Mouse (Mus musculus) cerebellum, adult 11 months (tissue): Measurements from ENCODE around the gene Tax1bp1.

Source experiments
- DNase-seq: peaks from one replicate; pipeline ENCODE4 v3.0.0; 2022

Tax1bp1 gene

DNA sequence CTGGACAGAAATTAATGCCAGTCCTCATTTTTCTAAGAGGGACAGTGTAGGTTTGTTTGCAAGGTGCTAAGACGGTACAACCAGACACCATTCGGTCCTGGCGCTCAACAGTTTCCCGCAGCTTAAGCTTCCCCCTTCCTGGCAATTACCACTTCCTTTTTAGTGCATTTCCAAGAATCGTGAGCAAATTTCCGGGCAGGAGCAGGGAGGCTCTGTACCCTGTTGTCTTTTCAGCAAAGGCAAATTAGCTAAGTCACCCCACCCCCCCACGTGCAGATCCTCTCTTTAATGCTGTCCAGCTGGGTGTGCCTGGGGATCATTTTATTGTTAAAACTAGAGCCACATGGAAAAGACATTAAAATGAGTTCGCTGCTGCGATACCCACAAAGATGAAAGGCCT, 88.7 kb downstream of the Tax1bp1 start:
- no peak for DNase-seq

- DNase-seq = no peak
These were observed 91.8 kb downstream of the Tax1bp1 start for GRCm38 (mm10) chr6:52805237-52805856.
